Mouse (Mus musculus): Measurements from ENCODE around the gene Ddx46.
"Not testable (repeated sequence)": the region's sequence is repeated elsewhere in the genome, so short reads cannot be mapped to it uniquely, and the experiment has no call there.

Gene Ddx46

GRCm38 (mm10) chr13:55636185-55636983 is 1.6 kb downstream of the Ddx46 start:
- no peak for DNase-seq (ENCODE audit: low spot score in 2 of 2)

GRCm38 (mm10) chr13:55640480-55640879 is 5.7 kb downstream of the Ddx46 start:
- DNase-seq (ENCODE audit: low spot score in 2 of 2): peak in 1 of 2 experiments; percentile 80

GRCm38 (mm10) chr13:55644525-55644924 is 9.7 kb downstream of the Ddx46 start:
- no peak for DNase-seq (ENCODE audit: low spot score in 2 of 2)

GRCm38 (mm10) chr13:55650098-55650497 is 15.3 kb downstream of the Ddx46 start:
- no peak for DNase-seq (ENCODE audit: low spot score in 2 of 2)

GRCm38 (mm10) chr13:55650980-55651379 is 16.2 kb downstream of the Ddx46 start:
- no peak for DNase-seq (ENCODE audit: low spot score in 2 of 2)

- DNase-seq (ENCODE audit: low spot score in 2 of 2): no peak
Observed at GRCm38 (mm10) chr13:55668550-55668949, 33.7 kb downstream of the Ddx46 start.

- DNase-seq (ENCODE audit: low spot score in 2 of 2): no peak
Observed at GRCm38 (mm10) chr13:55672711-55673110, 37.9 kb downstream of the Ddx46 start.

- no peak for DNase-seq (ENCODE audit: low spot score in 2 of 2)
Observed at GRCm38 (mm10) chr13:55677364-55677763, 42.5 kb downstream of the Ddx46 start.

- no peak for DNase-seq (ENCODE audit: low spot score in 2 of 2)
Observed at GRCm38 (mm10) chr13:55682201-55682600, 47.4 kb downstream of the Ddx46 start.

- DNase-seq (ENCODE audit: low spot score in 2 of 2): no peak
Observed at GRCm38 (mm10) chr13:55683581-55683980, 48.8 kb downstream of the Ddx46 start.

- no peak for DNase-seq (ENCODE audit: low spot score in 2 of 2)
Observed at GRCm38 (mm10) chr13:55686107-55686633, 51.3 kb downstream of the Ddx46 start.

- no peak for DNase-seq (ENCODE audit: low spot score in 2 of 2)
Observed at GRCm38 (mm10) chr13:55687927-55688602, 53.2 kb downstream of the Ddx46 start.

- DNase-seq (ENCODE audit: low spot score in 2 of 2): peak; percentile 47 to 86
Observed at GRCm38 (mm10) chr13:55692535-55693242, 57.9 kb downstream of the Ddx46 start, which contains the start of gene B230219D22Rik. B230219D22Rik (plus strand) TSS chr13:55693124.

- peak in 1 of 2 experiments; percentile 19 for DNase-seq (ENCODE audit: low spot score in 2 of 2)
Observed at GRCm38 (mm10) chr13:55693243-55693721, 58.5 kb downstream of the Ddx46 start.

GRCm38 (mm10) chr13:55694110-55694509 is 59.3 kb downstream of the Ddx46 start:
- no peak for DNase-seq (ENCODE audit: low spot score in 2 of 2)

GRCm38 (mm10) chr13:55695989-55696388 is 61.2 kb downstream of the Ddx46 start:
- not testable (repeated sequence) for DNase-seq (ENCODE audit: low spot score in 2 of 2)

- no peak for DNase-seq (ENCODE audit: low spot score in 2 of 2)
Observed at GRCm38 (mm10) chr13:55704301-55704700, 69.5 kb downstream of the Ddx46 start.

GRCm38 (mm10) chr13:55712846-55713245 is 78.0 kb downstream of the Ddx46 start:
- no peak for DNase-seq (ENCODE audit: low spot score in 2 of 2)

GRCm38 (mm10) chr13:55714501-55715166 is 79.8 kb downstream of the Ddx46 start, which contains the start of gene Txndc15:
Txndc15 (plus strand) TSS chr13:55714650.
- DNase-seq (ENCODE audit: low spot score in 2 of 2): peak; percentile 60 to 86

- DNase-seq (ENCODE audit: low spot score in 2 of 2): no peak
Observed at GRCm38 (mm10) chr13:55715167-55715512, 80.3 kb downstream of the Ddx46 start.

GRCm38 (mm10) chr13:55715908-55716510 is 81.2 kb downstream of the Ddx46 start:
- no peak for DNase-seq (ENCODE audit: low spot score in 2 of 2)
